Mouse (Mus musculus) layer of hippocampus, adult 2 months (tissue): ENCODE data around the gene Capns1. TPM values are rescaled to one million over a fixed set of nuclear protein-coding genes. Genes with fewer than 3 reads are reported as not detected.
A peak's percentile ranks its signal among the peaks of the same experiment; 100 is the strongest.
"Not testable (repeated sequence)": the region's sequence is repeated elsewhere in the genome, so short reads cannot be mapped to it uniquely, and the experiment has no call there.

Experiments
- DNase-seq, 2 experiments: peaks; one replicate each; pipeline ENCODE4 v3.0.0; 2022; ENCODE audit warnings: low spot score in 2 of 2
- H3K27ac ChIP-seq: fragments of 200-600 bp; 2 replicates; pipeline ENCODE4 v1.8.1; 2022
- H3K4me3 ChIP-seq: fragments of 200-600 bp; 2 replicates; pipeline ENCODE4 v1.8.1; 2022; ENCODE audit warnings: mild to moderate bottlenecking
- CTCF ChIP-seq: fragments of 200-600 bp; conservative IDR thresholded peaks from 2 replicates; pipeline ENCODE4 v1.8.1; 2022; ENCODE audit warnings: antibody characterized with exemption, mild to moderate bottlenecking, moderate library complexity
- total RNA-seq, 2 experiments: library from RNA; stranded (reverse); gene quantifications; 2 replicates each; pipeline ENCODE4 v1.2.3; 2021

Gene Capns1
- total RNA-seq, 2 experiments from 2014 or later: 213 to 224 TPM

GRCm38 (mm10) chr7:30197592-30198129 lies 950 bp downstream of the Capns1 start:
- Histone ChIP-seq H3K27ac (no peak overlapping the region), H3K4me3 (no peak overlapping the region)
- TF ChIP-seq CTCF: no peak
- DNase-seq: no peak

GRCm38 (mm10) chr7:30196171-30196570 lies 2.4 kb downstream of the Capns1 start:
- DNase-seq: no peak
- no peak for TF ChIP-seq CTCF

GRCm38 (mm10) chr7:30195461-30195860 lies 3.1 kb downstream of the Capns1 start:
- TF ChIP-seq CTCF: no peak
- Histone ChIP-seq H3K4me3 (no peak overlapping the region), H3K27ac (peak overlapping the region; percentile 95; the same call in 1 of the 2 replicates)
- DNase-seq: no peak

More at GRCm38 (mm10) chr7:30196171-30196570, 2.4 kb downstream of the Capns1 start:
- no peak overlapping the region for H3K4me3 ChIP-seq
- H3K27ac ChIP-seq: no peak overlapping the region

- peak; percentile 95 to 96 for DNase-seq
- Histone ChIP-seq H3K27ac (peak overlapping the region; percentile 95), H3K4me3 (peak overlapping the region; percentile 90)
- TF ChIP-seq CTCF: no peak
Measured at GRCm38 (mm10) chr7:30194884-30195283, 3.7 kb downstream of the Capns1 start.

GRCm38 (mm10) chr7:30194101-30194831 lies 4.3 kb downstream of the Capns1 start:
- TF ChIP-seq CTCF: no peak
- no peak for DNase-seq

GRCm38 (mm10) chr7:30193581-30194100 lies 5.0 kb downstream of the Capns1 start:
- peak; percentile 74 to 76 for DNase-seq
- Histone ChIP-seq H3K4me3 (peak overlapping the region; percentile 90), H3K27ac (peak overlapping the region; percentile 95)
- no peak for TF ChIP-seq CTCF

More at GRCm38 (mm10) chr7:30194101-30194831, 4.3 kb downstream of the Capns1 start:
- peak overlapping the region; percentile 95 for H3K27ac ChIP-seq
- peak overlapping the region; percentile 90 for H3K4me3 ChIP-seq

GRCm38 (mm10) chr7:30193013-30193412 lies 5.6 kb downstream of the Capns1 start:
- TF ChIP-seq CTCF: no peak
- no peak for DNase-seq
- H3K27ac ChIP-seq: no peak overlapping the region
- H3K4me3 ChIP-seq: peak overlapping the region; percentile 90

- no peak for TF ChIP-seq CTCF
Measured at GRCm38 (mm10) chr7:30192088-30192487, 6.5 kb downstream of the Capns1 start.

GRCm38 (mm10) chr7:30189116-30189491 lies 9.5 kb downstream of the Capns1 start:
- TF ChIP-seq CTCF: no peak
- H3K27ac ChIP-seq: no peak overlapping the region

More at GRCm38 (mm10) chr7:30192088-30192487, 6.5 kb downstream of the Capns1 start:
- DNase-seq: no peak
- H3K4me3 ChIP-seq: no peak overlapping the region
- no peak overlapping the region for H3K27ac ChIP-seq

GRCm38 (mm10) chr7:30188344-30189115 lies 10.1 kb downstream of the Capns1 start:
- Histone ChIP-seq H3K27ac (no peak overlapping the region), H3K4me3 (no peak overlapping the region)
- no peak for TF ChIP-seq CTCF
- no peak for DNase-seq

More at GRCm38 (mm10) chr7:30189116-30189491, 9.5 kb downstream of the Capns1 start:
- no peak overlapping the region for H3K4me3 ChIP-seq
- DNase-seq: no peak

- TF ChIP-seq CTCF: no peak
- no peak overlapping the region for H3K27ac ChIP-seq
Measured at GRCm38 (mm10) chr7:30184641-30185348, 13.8 kb downstream of the Capns1 start.

GRCm38 (mm10) chr7:30183879-30184289 lies 14.7 kb downstream of the Capns1 start, which contains the start of gene Cox7a1:
Cox7a1 (plus strand) TSS chr7:30184144.
- Histone ChIP-seq H3K4me3 (peak within 1 kb of the TSS; percentile 33), H3K27ac (peak within 1 kb of the TSS; percentile 9; the same call in 1 of the 2 replicates)
- no peak for TF ChIP-seq CTCF
- DNase-seq: peak; percentile 40 to 44

More at GRCm38 (mm10) chr7:30184641-30185348, 13.8 kb downstream of the Capns1 start:
- no peak for DNase-seq
- H3K4me3 ChIP-seq: no peak overlapping the region

- H3K4me3 ChIP-seq, DNase-seq, H3K27ac ChIP-seq: not testable (repeated sequence)
Measured at GRCm38 (mm10) chr7:30183189-30183588, 15.4 kb downstream of the Capns1 start.

GRCm38 (mm10) chr7:30181929-30182328 lies 16.7 kb downstream of the Capns1 start:
- H3K4me3 ChIP-seq, DNase-seq: not testable (repeated sequence)
- H3K27ac ChIP-seq: peak overlapping the region; percentile 72
